ENCODE assay signal across 20 mouse cellular contexts in the genomic region with DNA sequence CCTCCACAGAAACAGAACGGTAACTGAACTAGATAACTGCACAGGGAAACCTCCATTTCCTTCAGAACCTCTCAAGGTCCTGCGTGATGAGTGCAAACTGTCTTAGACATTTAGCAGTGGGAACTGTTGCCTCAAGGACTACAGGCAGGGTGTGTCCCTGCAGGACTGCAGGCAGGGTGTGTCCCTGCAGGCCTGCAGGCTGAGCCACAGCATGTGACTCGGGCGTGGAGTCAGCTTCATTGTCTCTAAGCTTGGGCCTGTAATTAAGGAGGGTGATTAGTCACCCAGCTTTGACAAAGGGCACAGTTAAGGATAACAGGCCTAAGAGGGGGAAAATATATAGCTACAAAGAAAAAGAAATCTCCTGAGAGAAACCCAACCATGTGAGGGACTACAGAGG.
DNase-seq lines count a peak whose midpoint lies in the region; ATAC-seq and TF ChIP-seq lines count a peak whose summit lies in the region.
"Had no signal": no experiment of that assay in that cellular context is flagged by ENCODE, and none has a peak within 500 bp of the region (broad histone marks: within the 10 kb centered on the region; RNA-seq: fewer than 3 reads in every experiment).

No protein-coding gene starts in this region.

- H3K4me3 ChIP-seq in E14TG2a.4 (replicated peaks; ENCODE audit: low read length), result peak overlapping the region; percentile 45
- H3K4me3 ChIP-seq in liver, embryonic 12.5 days, result no peak overlapping the region
- no peak overlapping the region for H3K4me3 ChIP-seq in olfactory bulb, adult 2 months (ENCODE audit: insufficient read depth, low read depth, low read length)
- no peak overlapping the region for H3K4me3 ChIP-seq in midbrain, postnatal 0 days (ENCODE audit: low read depth, low read length)
- H3K4me3 ChIP-seq: embryonic facial prominence, embryonic 13.5 days; layer of hippocampus, adult 2 months; midbrain, embryonic 15.5 days; neural tube, embryonic 12.5 days had no signal

- no peak overlapping the region for H3K9ac ChIP-seq in liver, embryonic 12.5 days
- no peak overlapping the region for H3K9ac ChIP-seq in midbrain, postnatal 0 days (replicated peaks; ENCODE audit: low read length, poor library complexity, severe bottlenecking)
- H3K9ac ChIP-seq: embryonic facial prominence, embryonic 13.5 days; midbrain, embryonic 15.5 days; neural tube, embryonic 12.5 days had no signal

- H3K4me2 ChIP-seq in liver, embryonic 12.5 days, result no peak overlapping the region
- H3K4me2 ChIP-seq in midbrain, postnatal 0 days (ENCODE audit: low read depth, low read length, poor library complexity, severe bottlenecking), result no peak overlapping the region
- H3K4me2 ChIP-seq: embryonic facial prominence, embryonic 13.5 days; heart, embryonic 11.5 days; midbrain, embryonic 15.5 days; neural tube, embryonic 12.5 days had no signal

- DNase-seq in ZHBTc4 (ENCODE audit: low read depth, low spot score) (peak; percentile 85), adipocyte (ENCODE audit: low spot score) (no peak)
- DNase-seq in thymus, postnatal 36 days, result no peak
- DNase-seq in midbrain, postnatal 0 days (ENCODE audit: low spot score), result no peak
- DNase-seq in gastrocnemius, postnatal 10 days, result no peak
- DNase-seq: B cell, adult 2 months; gastrocnemius, postnatal 14 days; heart, postnatal 4 days; right cerebral cortex, postnatal 25 days; thymus, adult 2 months had no signal

- TF ChIP-seq POLR2A in olfactory bulb, adult 2 months (IDR thresholded peaks at IDR 0.05; ENCODE audit: insufficient read depth, low read depth, low read length), result no peak

- TF ChIP-seq CTCF in E14TG2a.4 (conservative IDR thresholded peaks at IDR 0.05; ENCODE audit: low read length), result no peak
- no peak for TF ChIP-seq CTCF in olfactory bulb, adult 2 months (IDR thresholded peaks at IDR 0.05; ENCODE audit: insufficient read depth, low read depth, low read length)
- no peak for TF ChIP-seq CTCF in midbrain, postnatal 0 days (IDR thresholded peaks at IDR 0.05)

- peaks cover 85% of the 10 kb centered on the region for H3K36me3 ChIP-seq in E14TG2a.4 (ENCODE audit: insufficient read depth, low read length)
- H3K36me3 ChIP-seq in liver, embryonic 12.5 days, result peaks cover 97% of the 10 kb centered on the region
- H3K36me3 ChIP-seq in midbrain, postnatal 0 days (ENCODE audit: insufficient read depth, low read length), result peaks cover 97% of the 10 kb centered on the region

- ATAC-seq in liver, embryonic 12.5 days, result peak; percentile 75
- ATAC-seq in midbrain, postnatal 0 days (ENCODE audit: low FRiP score), result no peak
- ATAC-seq: activated CD4-positive, CD25-positive, alpha-beta regulatory T cell, adult 4 months; midbrain, embryonic 15.5 days had no signal

- peaks cover 98% of the 10 kb centered on the region for H3K4me1 ChIP-seq in E14TG2a.4 (replicated peaks; ENCODE audit: low read depth, low read length)
- H3K4me1 ChIP-seq in liver, embryonic 12.5 days, result peaks cover 19% of the 10 kb centered on the region
- H3K4me1 ChIP-seq in olfactory bulb, adult 2 months (ENCODE audit: control insufficient read depth, insufficient read depth, low read length), result peaks cover 31% of the 10 kb centered on the region
- H3K4me1 ChIP-seq in midbrain, postnatal 0 days (ENCODE audit: insufficient read depth, low read length), result no peaks in the 10 kb centered on the region
- H3K4me1 ChIP-seq: embryonic facial prominence, embryonic 13.5 days; midbrain, embryonic 15.5 days; neural tube, embryonic 12.5 days had no signal

- 58% methylated on average over 4 of the region's 4 CpGs for WGBS in liver, embryonic 12.5 days (ENCODE audit: insufficient replicate concordance)
- WGBS in olfactory bulb, adult 2 months, result 33% methylated on average over 4 of the region's 4 CpGs
- WGBS in midbrain, postnatal 0 days, result 84% methylated on average over 4 of the region's 4 CpGs

- H3K27ac ChIP-seq in liver, embryonic 12.5 days, result no peak overlapping the region
- peak overlapping the region; percentile 80 for H3K27ac ChIP-seq in olfactory bulb, adult 2 months (ENCODE audit: insufficient read depth, low read depth, low read length)
- H3K27ac ChIP-seq in midbrain, postnatal 0 days (ENCODE audit: low read depth, low read length), result no peak overlapping the region
- H3K27ac ChIP-seq: embryonic facial prominence, embryonic 13.5 days; layer of hippocampus, adult 2 months; macrophage; midbrain, embryonic 15.5 days; neural tube, embryonic 12.5 days had no signal

- no peaks in the 10 kb centered on the region for H3K9me3 ChIP-seq in E14TG2a.4 (ENCODE audit: low read length)
- H3K9me3 ChIP-seq in liver, embryonic 12.5 days (replicated peaks), result no peaks in the 10 kb centered on the region
- H3K9me3 ChIP-seq in midbrain, postnatal 0 days (ENCODE audit: low read length), result no peaks in the 10 kb centered on the region
- H3K9me3 ChIP-seq: embryonic facial prominence, embryonic 13.5 days; midbrain, embryonic 15.5 days; neural tube, embryonic 12.5 days had no signal

- no peaks in the 10 kb centered on the region for H3K27me3 ChIP-seq in E14TG2a.4 (ENCODE audit: insufficient read depth, low read length)
- no peaks in the 10 kb centered on the region for H3K27me3 ChIP-seq in liver, embryonic 12.5 days (replicated peaks)
- H3K27me3 ChIP-seq in midbrain, postnatal 0 days (ENCODE audit: insufficient read depth, low read length), result no peaks in the 10 kb centered on the region
- H3K27me3 ChIP-seq: embryonic facial prominence, embryonic 13.5 days; midbrain, embryonic 15.5 days; neural tube, embryonic 12.5 days had no signal
